Mouse (Mus musculus) spleen, postnatal 36 days (tissue): ENCODE measurements around the gene Ppia.
"Not testable (repeated sequence)": the region's sequence is repeated elsewhere in the genome, so short reads cannot be mapped to it uniquely, and the experiment has no call there.

Experiments used
- DNase-seq, 2 experiments: peaks; one replicate each; pipeline ENCODE4 v3.0.0; 2022; ENCODE audit warnings: low spot score in 2 of 2, mixed read lengths in 1 of 2

Gene Ppia

DNA sequence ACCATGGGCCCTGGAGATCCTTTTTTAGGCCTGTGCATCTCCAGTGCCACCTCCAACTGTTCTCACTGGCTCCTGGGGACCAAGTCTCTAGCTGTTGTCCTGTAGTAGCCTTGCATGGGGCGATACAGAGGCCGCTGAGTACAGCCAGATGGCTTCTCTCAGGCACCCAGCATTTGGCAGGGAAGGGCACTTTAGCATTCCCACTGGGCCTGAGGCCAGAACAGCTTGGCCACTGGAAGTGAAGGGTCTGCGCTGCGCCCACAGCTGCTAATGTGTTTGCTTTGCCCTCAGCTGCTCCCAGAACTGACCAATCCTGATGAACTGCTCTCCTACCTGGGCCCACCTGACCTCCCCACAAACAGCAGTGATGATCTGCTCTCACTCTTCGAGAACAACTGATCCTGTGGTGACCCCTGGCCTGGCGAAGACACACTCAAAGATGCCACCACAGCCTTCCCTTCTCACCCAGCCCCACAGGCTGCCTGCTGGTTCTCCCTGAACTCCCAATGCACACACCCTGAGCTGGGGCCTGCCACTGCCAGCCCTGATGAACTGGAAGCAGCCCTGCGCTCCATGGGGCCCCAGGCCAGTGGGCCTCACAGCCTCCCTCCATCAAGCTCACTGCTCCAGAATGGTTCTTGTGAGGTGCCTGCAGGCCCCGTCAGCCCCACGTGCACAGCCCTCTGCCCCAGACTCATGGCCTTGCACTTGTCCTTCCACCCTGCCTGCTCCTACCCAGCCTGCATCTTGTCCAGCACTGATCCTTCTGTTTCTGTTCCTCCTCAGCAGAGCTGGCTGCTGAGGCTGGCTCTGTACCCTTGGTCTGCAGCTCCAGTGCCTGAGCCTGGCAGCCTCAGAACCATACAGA is 10.3 kb upstream of the Ppia start:
- DNase-seq: no peak

DNA sequence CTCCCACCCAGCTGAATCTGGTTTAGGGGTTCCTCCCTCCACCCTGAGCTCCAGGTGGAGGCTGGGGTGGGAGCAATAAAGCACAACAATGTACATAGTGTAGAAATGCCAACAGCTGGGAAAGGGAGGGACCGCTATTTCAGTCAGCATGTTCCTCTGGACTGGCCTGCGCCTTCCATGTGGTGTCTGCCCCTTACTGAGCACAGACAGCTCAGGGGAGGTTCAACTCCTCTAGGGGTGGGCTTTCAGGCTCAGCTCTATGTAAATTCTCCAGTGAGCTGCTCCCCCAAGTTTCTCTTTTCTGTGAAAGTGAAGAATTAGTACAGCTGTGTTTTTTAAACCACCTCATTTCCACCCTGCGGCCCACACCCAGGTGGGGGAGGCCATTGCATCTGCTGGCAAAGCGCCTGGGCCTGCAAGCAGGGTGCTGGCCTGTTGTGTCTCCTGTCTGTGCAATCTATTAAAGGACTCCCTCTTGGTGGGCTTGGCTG is 9.6 kb upstream of the Ppia start:
- no peak for DNase-seq

DNA sequence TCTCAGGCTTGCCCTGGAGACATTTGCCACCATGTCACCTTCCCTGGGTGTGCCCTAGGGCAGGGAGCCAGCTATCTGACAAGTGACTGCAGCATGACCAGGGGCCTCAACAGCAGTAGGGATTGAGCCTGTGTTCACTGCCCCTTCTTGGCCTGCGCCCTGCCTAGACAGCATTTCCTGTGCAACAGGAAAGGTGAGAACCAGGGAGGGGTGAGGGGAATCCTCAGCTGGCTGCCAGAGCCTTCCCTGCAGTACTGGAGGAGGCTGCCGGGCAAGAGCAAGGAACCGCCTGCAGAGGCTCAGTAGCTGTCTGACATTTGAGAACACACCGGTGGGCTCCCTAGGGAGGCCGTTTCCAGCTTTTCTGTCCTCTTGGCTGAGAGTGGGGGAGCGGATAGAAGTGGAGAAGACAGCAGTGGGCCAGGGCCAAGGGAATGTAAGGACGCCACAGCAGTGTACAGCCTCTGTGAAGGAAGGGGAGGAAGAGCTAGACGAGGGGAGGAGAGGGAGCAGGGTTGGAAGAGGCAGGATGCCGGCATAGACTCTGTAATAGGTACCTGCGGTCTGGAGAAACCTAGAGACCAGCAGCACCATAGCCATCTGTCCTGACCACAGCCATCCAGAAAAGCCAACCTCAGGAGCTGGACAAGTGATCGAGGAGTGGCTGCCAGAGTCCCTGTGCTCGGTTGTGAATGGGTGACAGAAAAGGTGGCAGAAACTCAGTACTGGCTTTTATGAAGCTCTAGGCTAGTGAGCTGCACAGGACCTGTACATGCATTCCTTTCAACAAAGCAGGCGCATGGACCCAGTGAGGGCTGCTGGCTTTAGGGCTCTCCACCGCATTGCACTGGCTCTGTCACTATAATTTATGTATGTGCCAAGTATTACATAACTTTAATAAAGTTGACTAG is 8.7 kb upstream of the Ppia start:
- DNase-seq: no peak

DNA sequence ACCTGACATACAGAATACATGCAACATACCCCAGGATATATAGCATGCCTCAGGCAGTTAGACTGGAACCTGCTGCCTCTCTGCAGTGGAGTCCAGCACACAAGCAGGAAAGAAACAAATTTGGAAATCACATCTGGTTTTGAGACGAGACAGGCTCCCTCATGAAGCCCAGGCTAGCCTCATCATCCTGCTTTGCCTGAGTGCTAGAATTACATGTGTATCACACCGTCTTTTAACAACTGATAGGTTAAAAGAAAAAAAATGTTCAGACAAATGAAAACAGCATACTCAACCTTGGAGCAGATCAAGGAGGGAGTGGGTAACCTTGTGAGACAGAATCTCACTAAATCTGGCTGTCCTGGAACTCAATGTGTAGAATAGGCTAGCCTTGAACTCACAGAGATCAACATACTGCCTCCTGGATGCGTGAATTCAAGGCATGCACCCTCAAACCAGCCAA is 8.1 kb upstream of the Ppia start:
- no peak for DNase-seq

DNA sequence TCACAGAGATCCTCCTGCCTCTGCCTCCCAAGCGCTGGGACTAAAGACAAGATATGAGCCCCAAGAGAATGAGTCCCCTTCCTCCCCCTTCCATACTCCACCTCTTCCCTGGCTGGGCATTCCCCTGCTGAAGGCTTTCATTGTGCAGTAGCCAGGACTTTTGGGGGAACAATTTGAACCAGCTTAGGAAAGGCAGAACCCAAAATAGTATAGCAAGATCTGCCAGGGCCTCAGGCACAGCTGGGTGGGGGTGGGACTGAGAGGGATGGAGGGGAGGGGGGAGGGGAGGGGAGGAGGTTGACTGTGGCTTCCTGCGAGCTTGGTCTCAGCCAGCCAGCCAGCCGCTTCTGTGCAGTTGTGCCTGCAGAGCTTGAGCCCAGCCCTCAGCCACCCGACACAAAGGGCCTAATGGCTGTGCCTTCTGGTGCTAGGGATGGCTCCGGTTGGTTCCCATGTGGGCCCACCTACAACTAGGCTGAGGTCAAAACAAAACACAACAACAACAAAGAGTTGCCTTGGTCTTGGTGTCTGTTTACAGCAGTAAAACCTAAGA is 5.1 kb upstream of the Ppia start:
- DNase-seq: peak in 1 of 2 experiments; percentile 40

DNA sequence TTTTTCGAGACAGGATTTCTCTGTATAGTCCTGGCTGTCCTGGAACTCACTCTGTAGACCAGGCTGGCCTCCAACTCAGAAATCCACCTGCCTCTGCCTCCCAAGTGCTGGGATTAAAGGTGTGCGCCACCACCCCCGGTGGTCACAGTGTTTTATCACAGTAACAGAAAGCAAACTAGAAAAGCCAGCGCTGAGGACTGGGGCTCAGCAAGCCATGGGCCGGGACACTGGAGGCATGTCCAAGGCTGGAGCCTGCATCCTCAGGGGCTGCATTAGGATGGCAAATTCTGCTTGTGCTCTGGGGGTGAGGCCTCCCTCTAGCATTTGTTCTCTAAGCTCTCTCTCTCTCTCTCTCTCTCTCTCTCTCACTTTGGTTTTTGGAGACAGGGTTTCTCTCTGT is 4.5 kb upstream of the Ppia start:
- not testable (repeated sequence) for DNase-seq

DNA sequence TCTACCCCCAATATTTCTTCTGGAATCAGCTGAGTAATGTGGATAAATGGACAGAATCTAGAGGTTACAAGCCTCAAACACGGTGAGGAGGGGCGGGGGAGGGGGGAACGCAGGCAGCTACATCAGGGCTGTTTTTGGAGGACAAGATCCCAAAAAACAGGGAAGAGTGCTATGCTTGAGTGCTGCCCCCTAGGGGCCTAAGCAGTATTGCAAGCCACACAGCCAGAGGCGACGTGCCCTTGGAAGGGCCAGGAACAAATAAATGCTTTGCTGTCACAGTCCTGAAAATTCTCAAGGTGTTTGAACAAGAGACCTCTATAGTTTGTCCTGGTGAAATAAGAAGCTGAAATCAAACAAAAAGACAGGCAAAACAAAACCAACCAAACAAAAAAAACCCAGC is 3.6 kb upstream of the Ppia start:
- DNase-seq: peak; percentile 40 to 62

DNA sequence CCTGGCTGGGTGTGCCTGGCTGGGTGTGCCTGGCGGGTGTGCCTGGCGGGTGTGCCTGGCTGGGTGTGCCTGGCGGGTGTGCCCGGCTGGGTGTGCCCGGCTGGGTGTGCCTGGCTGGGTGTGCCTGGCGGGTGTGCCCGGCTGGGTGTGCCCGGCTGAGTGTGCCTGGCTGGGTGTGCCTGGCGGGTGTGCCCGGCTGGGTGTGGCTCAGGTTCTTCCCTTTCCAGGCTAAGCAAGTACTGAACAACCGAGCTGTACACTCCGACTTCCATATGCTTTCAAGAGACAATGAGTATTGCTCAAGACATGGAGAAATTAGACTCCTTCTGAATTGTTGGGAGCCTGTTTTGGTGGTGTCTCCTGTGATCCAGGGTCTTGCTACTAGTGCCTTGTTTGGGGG is 2.0 kb upstream of the Ppia start:
- DNase-seq: no peak

DNA sequence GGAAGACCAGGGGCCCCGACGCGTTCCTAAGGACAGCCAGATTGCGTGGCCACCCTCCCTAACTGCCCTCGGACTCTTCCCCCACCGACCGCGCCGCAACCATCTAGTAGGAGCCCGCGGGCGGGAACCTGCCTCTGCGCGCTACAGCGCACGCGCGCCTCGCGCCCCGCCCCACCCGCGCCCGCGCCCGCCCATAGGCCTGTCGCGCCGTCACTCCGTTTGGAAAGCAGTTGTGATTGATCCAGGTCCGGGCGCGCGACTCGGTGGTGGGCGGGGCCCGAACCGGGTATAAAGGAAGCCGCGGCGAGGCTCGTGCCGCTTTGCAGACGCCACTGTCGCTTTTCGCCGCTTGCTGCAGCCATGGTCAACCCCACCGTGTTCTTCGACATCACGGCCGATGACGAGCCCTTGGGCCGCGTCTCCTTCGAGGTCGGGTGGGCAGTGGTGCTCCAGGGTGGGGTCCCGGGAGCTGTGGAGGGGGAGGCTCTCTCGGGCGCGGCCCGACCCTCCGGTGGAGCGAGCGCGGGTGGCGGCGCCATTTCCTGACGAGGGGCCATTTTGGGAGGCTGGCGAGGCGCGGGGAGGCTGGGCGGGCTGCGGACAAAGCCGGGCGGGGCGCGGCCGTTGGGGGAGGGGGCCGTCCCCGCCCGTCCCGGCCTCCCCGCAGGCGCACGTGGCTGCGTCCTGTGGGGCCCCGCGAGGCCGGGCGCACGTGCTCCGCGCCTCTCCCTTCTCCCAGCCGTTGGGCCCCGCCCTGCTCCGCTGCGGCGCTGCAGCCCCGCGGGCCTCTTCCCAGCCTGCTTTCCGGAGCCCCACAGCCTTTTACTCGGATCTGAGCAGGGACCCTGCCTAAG is 535 bp downstream of the Ppia start:
- DNase-seq: peak; percentile 97 to 98

DNA sequence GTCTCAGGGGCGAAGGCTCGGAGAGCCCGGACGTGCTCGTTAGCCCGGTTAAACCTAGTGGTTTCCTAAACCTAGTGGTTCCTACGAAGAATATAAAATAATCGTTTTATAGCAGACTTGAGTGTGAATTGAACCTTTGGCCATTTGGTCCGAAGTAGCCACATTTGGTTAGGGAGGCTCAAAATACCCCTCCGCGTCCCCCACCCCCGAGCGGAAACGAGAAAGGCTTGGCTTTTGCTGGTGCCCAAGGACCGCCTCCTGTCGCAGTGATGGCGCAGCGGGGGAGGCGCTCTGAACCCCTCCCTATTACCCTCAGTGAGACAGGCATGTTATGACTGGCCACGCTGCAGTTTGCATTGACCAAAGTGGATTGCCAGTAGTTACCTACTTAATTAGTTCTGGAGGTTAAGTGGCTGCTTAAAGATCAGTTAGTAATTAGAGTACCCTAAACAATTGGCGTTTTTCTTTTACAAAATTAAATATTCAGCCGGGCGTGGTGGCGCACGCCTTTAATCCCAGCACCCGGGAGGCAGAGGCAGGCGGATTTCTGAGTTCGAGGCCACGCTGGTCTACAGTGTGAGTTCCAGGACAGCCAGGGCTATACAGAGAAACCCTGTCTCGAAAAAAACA is 1.3 kb downstream of the Ppia start:
- peak; percentile 86 to 87 for DNase-seq

DNA sequence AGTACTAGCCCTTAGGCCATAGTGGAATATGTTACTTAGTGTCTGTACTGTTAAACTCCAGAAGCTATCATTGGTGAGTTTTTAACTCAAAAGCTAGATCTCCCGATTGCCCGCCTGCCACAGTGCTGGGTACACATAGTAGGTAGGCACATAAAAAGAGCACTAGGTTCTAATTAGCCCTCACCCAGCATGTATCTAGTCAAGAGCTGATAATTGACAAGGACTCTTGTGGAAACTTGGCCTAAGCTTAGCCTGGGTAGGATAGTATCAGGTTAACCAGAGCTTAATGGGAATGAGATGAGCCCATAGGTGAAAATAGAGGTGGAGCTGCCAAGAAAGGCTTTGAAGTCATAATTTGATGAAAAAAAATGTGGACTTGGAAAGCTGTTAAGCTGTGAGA is 1.8 kb downstream of the Ppia start:
- no peak for DNase-seq

DNA sequence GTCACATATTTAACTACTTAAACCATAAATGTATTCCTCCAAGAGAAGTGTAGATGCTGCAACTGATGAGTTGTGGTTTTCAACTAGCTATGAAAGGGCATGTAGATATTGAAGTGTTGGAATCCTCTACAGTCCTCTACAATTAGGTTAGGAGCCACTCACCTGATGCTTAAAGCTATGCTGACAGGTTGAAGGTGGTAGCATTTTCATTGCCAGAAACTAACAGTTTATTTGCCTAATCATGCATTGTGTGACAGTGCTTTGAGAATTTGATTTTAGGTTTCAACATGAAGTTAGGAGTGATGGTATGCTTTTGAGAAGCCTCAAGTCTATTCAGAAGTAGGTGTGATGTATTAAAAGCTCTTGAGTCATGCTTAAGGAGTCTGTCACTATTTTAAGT is 2.2 kb downstream of the Ppia start:
- no peak for DNase-seq

DNA sequence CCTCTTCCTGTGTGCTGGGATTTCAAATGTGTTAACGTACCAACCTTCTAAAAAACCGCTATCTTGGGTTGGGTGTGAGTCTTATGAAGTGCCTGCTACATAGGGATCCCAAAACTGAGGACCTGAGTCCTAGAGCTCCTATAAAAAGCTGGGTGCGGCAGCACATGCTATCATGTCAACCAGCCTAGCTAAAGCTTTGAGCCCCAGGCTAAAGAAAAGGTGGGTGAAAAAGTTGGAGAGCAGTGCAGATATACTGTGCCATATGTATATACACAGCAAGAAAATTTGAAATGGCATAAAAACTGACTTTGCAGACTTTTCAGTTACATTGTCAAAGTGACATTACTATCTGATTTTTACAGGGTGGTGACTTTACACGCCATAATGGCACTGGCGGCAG is 3.5 kb downstream of the Ppia start:
- no peak for DNase-seq

DNA sequence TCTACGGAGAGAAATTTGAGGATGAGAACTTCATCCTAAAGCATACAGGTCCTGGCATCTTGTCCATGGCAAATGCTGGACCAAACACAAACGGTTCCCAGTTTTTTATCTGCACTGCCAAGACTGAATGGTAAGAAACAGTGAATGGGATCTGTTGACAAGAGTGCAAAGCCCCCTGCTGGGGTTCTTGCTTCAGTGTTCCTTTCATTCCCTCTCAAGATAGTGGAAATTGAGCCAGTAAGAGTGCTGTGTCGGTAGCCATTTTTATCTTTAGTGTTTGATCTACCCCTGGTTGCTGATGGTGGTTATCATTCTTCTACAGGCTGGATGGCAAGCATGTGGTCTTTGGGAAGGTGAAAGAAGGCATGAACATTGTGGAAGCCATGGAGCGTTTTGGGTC is 3.9 kb downstream of the Ppia start:
- not testable (repeated sequence) for DNase-seq

DNA sequence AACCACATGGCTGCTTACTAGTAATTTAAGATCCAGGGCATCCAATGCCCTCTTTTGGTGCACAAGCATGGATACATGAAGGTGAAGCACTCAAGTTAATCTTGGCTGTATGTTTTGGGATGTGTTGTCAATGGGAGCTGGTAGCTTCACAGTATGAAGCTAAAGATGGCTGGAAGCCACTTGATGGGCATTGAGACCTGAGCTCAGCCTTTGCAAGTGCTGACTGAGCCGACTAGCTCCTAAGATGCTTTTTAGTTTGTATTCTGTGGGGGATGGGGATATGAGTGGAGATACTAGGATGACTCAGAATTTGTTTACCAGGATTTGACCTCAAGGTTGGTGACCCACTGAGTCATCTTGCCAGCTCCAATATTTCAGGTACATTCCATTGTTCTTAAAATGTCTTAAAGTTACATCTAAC is 5.0 kb downstream of the Ppia start:
- no peak for DNase-seq

DNA sequence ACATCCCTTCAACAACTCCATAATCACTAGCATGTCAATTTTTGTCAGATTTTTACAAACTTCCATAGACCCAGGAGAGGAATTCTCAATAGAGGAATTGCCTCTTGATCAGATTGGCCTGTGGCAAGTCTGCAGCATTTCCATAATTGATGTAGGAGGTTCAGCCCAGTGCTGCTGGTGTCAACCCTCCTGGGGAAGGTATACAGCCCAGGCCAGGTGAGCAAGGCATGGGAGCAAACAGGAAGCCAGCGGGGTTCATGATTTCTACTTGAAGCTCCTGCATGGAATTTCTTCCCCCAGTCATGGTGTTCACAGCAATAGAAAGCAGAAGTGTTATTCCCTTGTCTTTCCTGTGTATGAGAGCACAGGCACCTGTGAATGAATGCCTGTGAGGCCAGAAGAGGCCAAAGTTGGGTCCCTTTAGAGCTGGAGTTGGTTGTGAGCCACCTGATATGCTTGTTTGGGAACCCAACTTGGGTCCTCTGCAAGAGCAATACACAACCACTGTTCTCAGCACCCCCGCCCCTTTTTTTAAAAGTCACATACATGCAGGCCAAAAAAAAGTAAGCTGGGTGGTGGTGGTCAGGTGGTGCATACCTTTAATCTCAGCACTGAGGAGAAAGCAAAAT is 5.6 kb downstream of the Ppia start:
- DNase-seq: no peak

DNA sequence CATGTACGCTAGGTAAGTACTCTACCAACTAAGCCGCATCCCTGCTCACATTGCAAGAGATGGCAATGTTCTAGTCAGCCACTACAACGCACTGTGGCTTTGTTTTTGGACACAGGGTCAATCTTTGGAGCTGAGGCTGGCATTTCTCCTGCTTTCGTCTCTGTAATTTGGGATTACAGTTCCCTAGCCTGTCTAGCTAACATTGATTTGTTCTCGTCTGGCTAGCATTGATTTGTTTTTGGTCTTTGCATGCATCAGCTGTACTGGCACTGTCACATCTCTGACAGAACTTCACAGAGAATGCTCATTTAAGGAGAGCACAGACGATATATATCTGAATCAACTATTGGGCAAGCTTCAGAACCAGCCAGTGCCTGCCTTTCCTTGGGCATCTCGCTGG is 14.9 kb downstream of the Ppia start:
- DNase-seq: no peak

DNA sequence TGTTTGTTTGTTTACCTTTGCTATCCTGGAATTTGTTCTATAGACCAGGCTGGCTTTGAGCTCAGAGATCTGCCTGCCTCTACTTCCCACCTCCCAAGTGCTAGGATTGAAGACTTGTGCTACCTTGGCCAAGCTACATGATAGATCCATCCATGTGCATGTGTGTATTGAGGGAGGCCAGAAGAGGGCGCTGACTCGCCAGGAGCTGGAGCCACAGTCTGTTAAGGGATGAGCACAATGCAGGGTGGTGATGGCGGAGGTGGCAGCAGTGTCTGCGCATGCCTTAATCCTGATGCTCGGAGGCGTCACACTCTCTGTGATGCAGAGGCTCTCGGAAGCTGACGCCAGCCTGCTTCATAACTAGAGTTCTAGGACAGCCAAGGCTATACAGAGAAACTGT is 21.2 kb downstream of the Ppia start:
- peak; percentile 53 for DNase-seq

DNA sequence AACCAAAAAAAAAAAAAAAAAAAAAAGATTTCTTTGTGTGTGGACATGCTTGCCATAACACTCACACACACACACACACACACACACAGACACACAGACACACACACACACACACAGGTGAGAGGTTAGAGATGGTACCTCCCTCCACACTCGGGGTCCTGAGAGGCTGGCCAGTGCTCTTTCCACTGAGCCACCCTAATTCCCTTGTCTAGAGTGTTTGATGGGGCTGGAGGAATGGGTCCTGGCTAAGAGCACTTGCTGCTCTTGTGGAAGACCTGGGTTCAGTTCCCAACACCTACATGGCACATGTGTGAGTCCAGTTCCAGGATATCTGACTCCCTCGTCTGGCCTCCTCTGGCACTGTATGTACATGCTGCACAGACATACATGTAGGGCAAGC is 22.4 kb downstream of the Ppia start:
- no peak for DNase-seq

DNA sequence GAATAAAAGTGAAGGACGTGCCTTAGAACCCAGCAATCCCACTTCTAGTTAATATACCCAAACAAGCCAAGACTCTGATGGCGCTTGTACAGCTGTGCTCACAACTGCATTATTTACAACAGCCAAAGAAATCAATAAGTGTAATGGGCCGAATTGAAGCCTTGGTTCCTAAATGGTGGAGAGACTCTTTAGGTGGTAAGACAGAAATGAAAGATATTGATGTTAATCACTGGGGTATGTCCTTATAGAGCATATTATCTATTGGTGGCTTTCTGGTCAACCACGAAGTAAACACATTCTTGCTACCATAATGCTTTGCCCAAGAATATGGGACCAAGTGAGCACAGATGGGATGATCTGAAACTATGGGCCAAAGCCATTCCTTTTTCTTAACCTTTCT is 24.9 kb downstream of the Ppia start:
- DNase-seq: no peak
